Mouse (Mus musculus): ENCODE data around the gene Kctd14.

Kctd14 gene

GRCm38 (mm10) chr7:97446171-97446925, 4.8 kb upstream of the Kctd14 start:
- 9% methylated on average over 6 of the region's 6 CpGs for WGBS

GRCm38 (mm10) chr7:97447050-97447531, 4.0 kb upstream of the Kctd14 start:
- WGBS = 36% methylated on average over 6 of the region's 6 CpGs

GRCm38 (mm10) chr7:97452196-97452595, 1.1 kb downstream of the Kctd14 start:
- 93% methylated on average over 6 of the region's 6 CpGs for WGBS

GRCm38 (mm10) chr7:97453141-97453921, 2.2 kb downstream of the Kctd14 start:
- WGBS = 10% methylated on average over 27 of the region's 27 CpGs

GRCm38 (mm10) chr7:97454795-97455194, 3.7 kb downstream of the Kctd14 start:
- WGBS = 96% methylated on average over 10 of the region's 10 CpGs

GRCm38 (mm10) chr7:97455577-97455976, 4.5 kb downstream of the Kctd14 start:
- 86% methylated on average over 3 of the region's 3 CpGs for WGBS

GRCm38 (mm10) chr7:97473001-97473400, 21.9 kb downstream of the Kctd14 start:
- WGBS = 49% methylated on average over 5 of the region's 5 CpGs

GRCm38 (mm10) chr7:97479349-97479748, 28.2 kb downstream of the Kctd14 start:
- 47% methylated on average over 3 of the region's 3 CpGs for WGBS

GRCm38 (mm10) chr7:97480290-97480689, 29.2 kb downstream of the Kctd14 start:
- 12% methylated on average over 3 of the region's 3 CpGs for WGBS

- WGBS = under 1% methylated on average over 24 of the region's 24 CpGs
These were observed 29.8 kb downstream of the Kctd14 start, which contains the start of gene Ints4 for GRCm38 (mm10) chr7:97480821-97481339. Gene Ints4 (plus strand): TSS chr7:97480956.

GRCm38 (mm10) chr7:97483378-97483777, 32.3 kb downstream of the Kctd14 start:
- WGBS = 67% methylated on average over 2 of the region's 2 CpGs

- 76% methylated on average over 3 of the region's 3 CpGs for WGBS
These were observed 40.0 kb downstream of the Kctd14 start for GRCm38 (mm10) chr7:97491157-97491556.

- WGBS = 85% methylated on average over 4 of the region's 4 CpGs
These were observed 41.3 kb downstream of the Kctd14 start for GRCm38 (mm10) chr7:97492420-97492819.

- WGBS = 69% methylated on average over 5 of the region's 5 CpGs
These were observed 49.6 kb downstream of the Kctd14 start for GRCm38 (mm10) chr7:97500555-97501209.

Measured in cerebral cortex, adult 2 months (tissue).